Mouse (Mus musculus): ENCODE measurements around the gene Mat1a.

Gene Mat1a

GRCm38 (mm10) chr14:41140686-41141085 lies 35.9 kb downstream of the Mat1a start:
- no peak for DNase-seq (ENCODE audit: low read depth)

- DNase-seq (ENCODE audit: low read depth), result no peak
Observed at GRCm38 (mm10) chr14:41146035-41146434, 41.2 kb downstream of the Mat1a start.

GRCm38 (mm10) chr14:41146922-41147321 lies 42.1 kb downstream of the Mat1a start:
- no peak for DNase-seq (ENCODE audit: low read depth)

GRCm38 (mm10) chr14:41147356-41147755 lies 42.5 kb downstream of the Mat1a start:
- DNase-seq (ENCODE audit: low read depth), result no peak

GRCm38 (mm10) chr14:41151220-41151898 lies 46.5 kb downstream of the Mat1a start, which contains the start of gene Mbl1:
Gene Mbl1 (plus strand): TSS chr14:41151458.
- DNase-seq (ENCODE audit: low read depth), result no peak

- DNase-seq (ENCODE audit: low read depth), result no peak
Observed at GRCm38 (mm10) chr14:41160076-41160475, 55.2 kb downstream of the Mat1a start.

GRCm38 (mm10) chr14:41160743-41161142 lies 55.9 kb downstream of the Mat1a start:
- DNase-seq (ENCODE audit: low read depth), result no peak

GRCm38 (mm10) chr14:41162663-41163062 lies 57.8 kb downstream of the Mat1a start:
- no peak for DNase-seq (ENCODE audit: low read depth)

- DNase-seq (ENCODE audit: low read depth), result no peak
Observed at GRCm38 (mm10) chr14:41167278-41167677, 62.4 kb downstream of the Mat1a start.

GRCm38 (mm10) chr14:41168567-41168966 lies 63.7 kb downstream of the Mat1a start:
- no peak for DNase-seq (ENCODE audit: low read depth)

- DNase-seq (ENCODE audit: low read depth), result no peak
Observed at GRCm38 (mm10) chr14:41170514-41170913, 65.7 kb downstream of the Mat1a start.

Measured in fibroblast of lung, adult 2 months (primary cell).